Mouse (Mus musculus) C2C12 (cell line): ENCODE measurements around the gene Hmgcl.

Experiments
- CEBPB ChIP-seq: IDR thresholded peaks from one replicate; pipeline ENCODE4 v1.6.1; 2011; ENCODE audit warnings: low read depth, mild to moderate bottlenecking, control low read depth, moderate library complexity
- CTCF ChIP-seq: IDR thresholded peaks from one replicate; pipeline ENCODE4 v1.5.1; 2011; ENCODE audit not compliant: control insufficient read depth, insufficient read depth, insufficient read length
- FOSL1 ChIP-seq: IDR thresholded peaks from one replicate; pipeline ENCODE4 v1.8.0; 2011; ENCODE audit warnings: mild to moderate bottlenecking, low read length; ENCODE audit not compliant: poor library complexity, insufficient read depth, severe bottlenecking
- MAX ChIP-seq: IDR thresholded peaks from one replicate; pipeline ENCODE4 v1.6.1; 2011; ENCODE audit warnings: mild to moderate bottlenecking, control low read depth
- MYOD1 ChIP-seq: IDR thresholded peaks from one replicate; pipeline ENCODE4 v1.6.1; 2011; ENCODE audit warnings: low read depth; ENCODE audit not compliant: control insufficient read depth, insufficient read length
- MYOG ChIP-seq: IDR thresholded peaks from one replicate; pipeline ENCODE4 v1.6.1; 2011; ENCODE audit not compliant: control insufficient read depth, insufficient read length; ENCODE audit errors: extremely low read depth
- USF1 ChIP-seq: IDR thresholded peaks from one replicate; pipeline ENCODE4 v1.6.1; 2011; ENCODE audit warnings: low read depth, mild to moderate bottlenecking, control low read depth, moderate library complexity

DNA sequence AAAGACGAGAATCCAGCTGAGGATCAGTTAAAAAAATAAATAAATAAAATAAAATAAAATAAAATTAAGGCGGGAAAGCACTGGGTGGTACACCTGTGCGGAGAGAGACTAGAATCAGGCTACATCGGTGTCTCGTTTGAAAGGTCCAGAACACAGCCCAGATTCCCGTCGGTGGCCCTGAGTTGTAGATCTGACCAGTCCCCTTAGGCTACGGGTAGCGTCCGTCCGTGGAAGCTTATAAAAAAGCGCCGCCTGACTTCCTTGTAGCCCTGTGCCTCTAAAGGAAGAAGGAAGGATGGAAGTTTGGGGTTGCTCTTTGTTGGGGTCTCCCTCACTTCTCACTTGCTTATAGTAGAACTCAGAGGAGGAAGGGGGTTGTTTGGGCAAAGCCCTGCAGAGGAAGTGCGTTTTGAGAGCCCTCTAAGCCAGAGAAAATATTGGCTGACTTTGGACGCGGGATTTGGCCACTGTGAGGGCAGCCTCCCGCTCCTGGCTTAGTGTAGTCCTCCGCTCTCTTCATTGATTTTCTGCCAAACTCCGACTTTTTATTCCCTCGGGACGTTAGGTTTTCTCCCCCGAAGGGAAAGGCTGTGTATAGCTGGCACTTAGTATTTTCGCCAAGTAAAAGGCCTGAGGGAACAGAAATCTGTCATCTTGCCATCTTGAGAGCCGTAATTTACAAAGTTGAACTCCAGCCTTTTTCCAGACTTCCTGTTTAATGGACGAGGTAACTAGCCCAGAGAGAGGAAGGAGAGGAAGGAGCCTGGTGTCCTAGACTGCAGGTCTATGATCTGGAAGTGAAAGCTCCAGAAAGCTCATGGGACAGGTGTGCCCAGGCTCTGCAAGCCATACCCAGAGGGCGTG lies 24.8 kb upstream of the Hmgcl start:
- TF ChIP-seq MAX (no peak), CTCF (no peak), FOSL1 (no peak), CEBPB (no peak), MYOD1 (no peak), MYOG (no peak), USF1 (no peak)
